Mouse (Mus musculus): ENCODE results near the gene Il4ra.

The Il4ra gene

DNA sequence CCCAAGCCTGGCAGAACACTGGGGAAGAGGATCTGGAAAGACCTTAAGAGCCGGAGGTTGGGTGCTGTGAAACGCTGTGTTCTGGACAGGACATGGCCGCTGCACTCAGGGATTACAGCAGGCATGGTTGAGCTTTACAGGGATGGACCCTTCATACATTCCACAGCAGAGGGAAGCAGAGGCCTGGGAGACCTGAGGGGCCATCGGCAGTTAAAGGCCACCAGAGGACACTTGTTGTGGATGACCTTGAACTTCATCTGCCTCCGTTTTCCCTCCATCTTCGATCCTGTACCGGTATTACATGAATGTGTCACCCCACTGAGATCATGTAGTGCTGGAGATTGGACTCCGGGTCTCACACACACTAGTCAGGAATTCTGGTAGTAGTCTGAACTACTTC, 2.0 kb upstream of the Il4ra start:
- DNase-seq (ENCODE audit: low spot score in 2 of 2) = no peak

DNA sequence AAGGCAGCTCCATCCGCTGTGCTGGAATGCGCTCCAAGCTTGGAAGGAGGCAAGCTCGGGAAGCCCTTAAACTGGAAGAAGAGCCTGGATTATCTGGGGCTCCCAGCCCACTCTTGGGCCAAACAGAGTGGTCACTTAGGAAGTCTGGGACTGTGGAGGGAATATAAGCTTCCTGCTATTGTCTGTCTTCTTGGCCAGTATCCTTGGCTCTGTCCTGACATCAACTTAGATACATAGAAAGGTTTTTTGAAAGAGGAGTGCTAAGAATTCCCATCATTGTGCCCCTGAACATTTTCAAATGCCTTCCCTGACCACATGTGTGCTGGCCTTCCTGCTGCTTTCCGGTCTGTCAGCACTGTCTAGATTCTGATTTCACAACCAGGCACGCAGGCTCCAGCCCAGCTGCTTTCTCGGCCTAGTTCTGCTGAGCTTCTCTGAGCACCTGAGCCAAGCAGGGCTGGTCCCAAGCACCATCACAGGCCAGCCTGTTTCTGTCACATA, 989 bp upstream of the Il4ra start:
- no peak for DNase-seq (ENCODE audit: low spot score in 2 of 2)

DNA sequence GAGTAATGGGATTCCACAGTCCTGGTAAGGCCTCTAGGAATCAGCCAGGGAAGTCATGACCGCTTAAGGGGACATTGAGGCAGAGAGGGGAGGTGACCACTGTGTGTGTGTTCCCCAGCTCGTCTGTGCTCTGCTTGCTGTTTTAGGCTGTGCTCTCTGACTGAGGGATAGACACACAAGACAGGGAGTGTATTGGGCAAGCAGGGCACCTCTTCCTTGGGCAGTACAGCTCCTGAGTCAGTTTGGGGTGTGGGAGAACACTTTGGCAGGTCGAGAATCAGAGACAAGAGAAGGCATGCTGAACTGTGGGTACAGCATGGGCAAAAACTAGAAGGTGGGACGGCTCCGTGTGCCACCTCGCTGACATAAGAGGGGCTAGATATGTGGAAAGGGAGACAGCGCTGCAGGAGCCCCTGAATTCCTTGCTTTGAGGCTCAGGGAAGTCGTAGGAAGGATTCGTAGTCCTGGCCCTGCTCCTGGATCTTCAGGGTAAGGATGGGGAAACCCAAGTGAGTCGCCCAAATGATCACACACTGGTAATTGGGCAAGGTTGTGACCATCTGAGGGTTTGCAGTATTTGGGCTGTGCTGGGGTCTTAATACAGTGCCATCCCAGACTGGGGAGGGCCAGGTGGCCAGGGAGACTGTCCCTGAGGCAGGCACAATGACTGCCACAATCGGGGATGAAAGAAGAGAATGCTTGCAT, 1.1 kb downstream of the Il4ra start:
- no peak for DNase-seq (ENCODE audit: low spot score in 2 of 2)

DNA sequence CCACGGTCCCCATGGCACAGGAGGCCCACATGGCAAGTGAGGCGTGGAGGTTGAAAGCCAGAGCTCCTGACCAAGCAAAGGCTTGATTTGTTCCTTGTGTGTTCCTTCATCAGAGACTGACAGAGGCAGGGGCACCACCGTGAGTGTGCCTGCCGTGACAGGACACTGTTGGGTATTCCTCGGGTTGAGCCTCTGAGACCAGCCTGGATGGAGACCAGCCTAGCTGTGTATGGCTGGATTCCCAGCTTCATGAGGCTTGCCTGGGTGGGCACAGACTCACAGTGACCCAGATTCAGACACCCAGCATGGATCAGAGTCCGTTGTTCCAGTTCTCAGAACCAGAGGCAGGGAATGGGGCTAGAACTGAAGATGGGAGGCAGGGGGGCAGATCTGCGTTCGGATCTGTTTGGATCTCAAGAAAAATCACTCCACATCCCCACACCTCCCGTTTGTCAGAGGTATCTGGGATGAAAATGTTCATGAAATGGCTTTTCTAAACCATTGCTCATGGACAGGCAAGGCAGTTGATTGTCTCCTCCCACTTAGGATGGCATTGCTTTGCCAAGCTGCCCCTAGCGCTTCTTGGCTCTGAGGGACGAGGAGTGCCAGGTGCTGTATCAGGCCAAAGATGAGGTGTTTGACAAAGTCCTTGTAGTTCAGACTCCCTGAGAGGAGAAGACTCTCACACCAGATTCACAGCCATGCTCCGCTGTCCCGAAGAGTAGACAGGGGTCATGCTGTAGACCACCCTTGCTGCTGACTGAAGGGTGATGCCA, 1.9 kb downstream of the Il4ra start:
- DNase-seq (ENCODE audit: low spot score in 2 of 2) = no peak

DNA sequence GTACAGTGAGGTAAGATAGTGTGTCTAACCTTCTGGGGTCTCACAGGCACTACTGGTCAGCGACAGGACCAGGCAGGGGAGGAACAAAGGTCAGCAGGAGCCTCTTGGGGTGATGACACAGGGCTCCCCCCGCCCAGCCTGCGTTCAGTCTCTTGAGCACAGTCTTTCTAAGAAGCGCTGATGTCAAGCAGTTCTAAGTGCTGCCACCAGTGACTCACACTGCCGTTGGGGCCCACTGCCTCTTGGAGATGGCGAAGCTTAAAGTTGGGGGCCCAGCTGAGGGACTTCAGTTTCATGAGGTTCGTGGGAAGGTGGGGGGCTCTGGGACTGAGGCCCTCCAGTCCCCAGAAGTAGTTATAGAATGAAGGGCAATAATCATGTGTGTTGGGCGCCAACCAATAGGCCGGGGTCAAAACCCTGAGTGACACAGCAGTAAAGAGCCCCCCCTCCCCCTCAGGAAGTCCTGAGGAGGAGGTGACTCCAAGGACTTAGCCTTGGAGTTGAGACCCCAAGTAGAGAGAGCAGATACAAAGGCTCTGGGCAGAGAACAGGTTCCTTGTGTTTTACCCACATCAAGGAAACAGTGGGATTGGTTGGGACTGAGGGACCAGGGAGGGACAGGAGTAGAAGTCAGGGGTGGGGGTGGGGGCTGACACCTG, 2.7 kb downstream of the Il4ra start:
- no peak for DNase-seq (ENCODE audit: low spot score in 2 of 2)

DNA sequence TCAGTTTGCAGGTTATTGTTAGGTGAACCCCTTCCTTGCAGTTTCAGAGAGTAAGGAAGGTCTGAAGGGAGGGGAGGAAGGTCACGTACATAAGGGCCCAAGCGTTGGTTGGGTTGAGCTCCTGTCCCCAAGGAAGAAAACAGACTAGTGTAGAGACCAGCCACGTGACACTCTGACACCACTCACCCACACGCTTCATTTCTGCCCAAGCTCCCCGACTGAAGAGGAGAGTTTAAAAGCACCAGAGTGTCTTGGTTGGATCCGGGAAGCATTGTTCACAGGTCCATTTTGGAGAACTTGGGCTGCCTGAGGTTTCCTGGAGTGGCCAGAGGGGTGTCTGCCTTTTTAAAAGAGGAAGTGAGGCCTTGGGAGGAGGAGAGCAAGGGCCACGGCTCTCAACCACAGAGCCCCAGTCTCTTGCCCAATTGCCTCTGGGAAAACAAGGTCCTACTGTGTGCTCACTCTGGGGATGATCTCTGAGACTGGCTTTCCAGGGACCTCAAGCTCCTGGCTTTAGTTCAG, 3.5 kb downstream of the Il4ra start:
- no peak for DNase-seq (ENCODE audit: low spot score in 2 of 2)

DNA sequence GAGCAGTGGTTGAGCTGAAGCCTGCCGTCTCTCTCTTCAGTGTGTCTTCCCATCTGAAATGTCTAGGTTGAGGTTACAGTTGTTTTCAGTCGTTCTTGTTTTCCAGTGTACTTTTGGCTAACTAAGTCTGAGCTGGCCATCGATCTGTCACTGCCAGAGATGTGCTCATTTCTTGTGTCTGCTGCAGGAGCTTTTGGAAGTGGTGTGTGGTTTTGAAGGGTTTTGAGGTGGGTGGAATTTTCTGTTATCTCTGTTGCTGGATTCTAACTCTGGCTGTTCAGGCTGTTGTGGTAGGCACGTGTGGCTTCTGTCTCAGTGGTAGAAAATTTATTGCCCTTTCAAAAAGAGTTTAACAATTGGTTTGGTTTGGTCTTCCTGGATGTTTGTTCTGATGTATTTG, 4.2 kb downstream of the Il4ra start:
- no peak for DNase-seq (ENCODE audit: low spot score in 2 of 2)

DNA sequence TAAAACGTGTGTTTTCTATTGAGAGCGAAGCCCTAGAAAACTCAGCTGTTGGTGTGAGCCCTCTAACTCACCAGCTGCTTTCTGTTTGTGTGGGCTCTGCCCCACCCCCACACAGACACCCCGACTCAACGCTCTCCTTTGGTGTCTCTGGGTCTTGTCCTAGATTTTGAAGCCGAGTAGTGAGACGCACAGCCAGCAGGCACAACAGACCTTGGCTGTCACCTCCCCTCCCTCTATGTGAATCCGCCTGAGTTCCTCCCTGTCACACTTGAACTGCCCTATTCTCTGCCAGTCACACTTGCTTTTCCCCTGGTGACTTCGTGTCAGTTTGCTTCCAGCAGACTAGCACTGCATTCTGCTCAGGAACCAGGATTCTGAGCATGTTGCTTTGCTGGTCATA, 4.9 kb downstream of the Il4ra start:
- DNase-seq (ENCODE audit: low spot score in 2 of 2) = no peak

DNA sequence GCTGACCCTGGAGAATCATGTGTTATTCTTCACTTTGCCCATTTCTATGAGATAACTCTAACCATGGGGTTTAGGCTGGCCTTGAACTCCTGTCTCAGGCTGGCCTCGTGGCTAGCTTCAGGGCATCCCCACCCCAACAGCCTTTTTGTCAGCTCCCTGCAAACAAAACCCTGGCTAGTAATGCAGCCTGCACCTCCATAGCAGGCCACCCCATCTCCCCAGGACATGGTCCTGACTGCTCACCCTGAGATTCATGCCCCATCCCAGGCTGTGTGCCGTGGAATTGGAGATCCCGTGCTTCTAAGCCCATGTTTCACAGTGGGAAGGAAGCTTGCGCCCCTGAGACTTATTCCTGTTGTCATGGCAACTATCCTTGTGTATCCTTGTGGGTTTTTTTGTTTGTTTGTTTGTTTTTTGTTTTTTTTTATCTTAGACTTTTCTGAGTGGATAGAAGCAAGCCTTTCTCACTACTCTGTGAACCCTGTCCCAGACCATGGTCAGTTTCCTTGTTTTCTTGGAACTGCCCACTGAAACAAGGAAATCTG, 6.6 kb downstream of the Il4ra start:
- DNase-seq (ENCODE audit: low spot score in 2 of 2) = no peak

DNA sequence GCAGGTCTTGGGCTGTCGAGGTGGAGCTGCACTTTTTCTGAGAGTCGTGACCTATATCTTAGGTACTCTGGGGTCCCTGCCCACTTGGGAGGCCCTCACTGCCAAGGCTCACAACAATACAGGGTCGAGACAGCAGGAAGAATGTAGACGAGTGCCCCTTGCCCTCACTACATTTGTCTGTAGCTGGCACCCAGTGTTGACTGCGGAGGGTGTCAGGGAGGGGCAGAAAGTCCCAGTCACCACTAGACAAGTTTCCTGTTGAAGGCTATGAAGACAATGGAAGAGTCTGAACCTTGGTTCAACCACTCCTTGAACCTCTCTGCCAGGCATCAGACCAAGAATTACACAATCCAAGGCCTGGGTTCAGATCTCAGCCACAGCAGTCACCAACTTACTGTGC, 7.1 kb downstream of the Il4ra start:
- no peak for DNase-seq (ENCODE audit: low spot score in 2 of 2)

DNA sequence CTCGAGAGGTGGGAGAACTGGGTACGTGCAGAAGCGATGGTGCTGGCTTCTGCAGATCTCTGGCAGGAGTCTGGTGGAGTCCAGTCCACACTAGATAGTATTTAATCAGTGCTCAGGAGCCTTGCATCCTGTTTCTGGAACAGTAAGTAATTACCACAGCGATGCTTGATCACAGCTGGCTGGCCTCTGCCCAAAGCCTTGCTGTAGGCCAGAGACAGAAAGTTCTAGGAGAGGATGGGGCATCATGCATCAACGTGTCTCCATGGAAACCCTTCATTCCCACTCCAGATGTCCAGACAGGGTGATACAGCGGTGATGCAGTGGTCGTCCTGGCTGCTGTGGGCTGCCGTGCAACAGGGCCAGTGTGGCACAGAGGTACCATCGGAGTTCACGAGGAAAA, 7.6 kb downstream of the Il4ra start:
- no peak for DNase-seq (ENCODE audit: low spot score in 2 of 2)

DNA sequence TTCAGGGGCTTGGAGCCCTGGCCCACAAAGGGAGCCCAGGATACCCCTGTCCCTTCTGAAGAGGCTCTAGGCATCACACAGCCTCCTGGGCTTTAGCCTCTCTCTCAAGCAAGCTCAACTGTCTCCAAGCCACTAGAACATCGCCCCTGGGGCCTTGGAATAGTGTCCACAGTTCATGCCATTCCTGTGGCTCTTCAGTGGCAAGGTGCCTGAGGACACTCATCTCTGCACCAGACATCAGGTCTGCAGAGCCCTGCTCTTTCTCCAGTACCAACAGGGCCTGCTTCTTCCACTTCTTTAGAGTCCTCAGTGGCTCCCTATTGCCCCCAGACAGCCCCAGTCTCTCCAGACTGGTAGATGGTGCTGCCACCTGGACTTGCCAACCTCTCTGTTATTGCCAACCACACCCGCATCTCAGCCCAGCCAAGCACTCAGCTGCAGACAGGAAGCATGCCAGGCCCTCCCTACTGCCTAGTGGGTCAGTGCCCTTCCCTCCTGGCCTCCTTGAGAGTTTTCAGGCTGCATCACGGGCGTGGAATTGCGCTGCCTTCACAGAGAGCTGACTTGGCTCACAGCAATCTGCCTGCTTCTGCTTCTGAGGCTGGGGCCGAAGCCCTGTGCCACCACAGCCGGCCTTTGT, 8.3 kb downstream of the Il4ra start:
- no peak for DNase-seq (ENCODE audit: low spot score in 2 of 2)

DNA sequence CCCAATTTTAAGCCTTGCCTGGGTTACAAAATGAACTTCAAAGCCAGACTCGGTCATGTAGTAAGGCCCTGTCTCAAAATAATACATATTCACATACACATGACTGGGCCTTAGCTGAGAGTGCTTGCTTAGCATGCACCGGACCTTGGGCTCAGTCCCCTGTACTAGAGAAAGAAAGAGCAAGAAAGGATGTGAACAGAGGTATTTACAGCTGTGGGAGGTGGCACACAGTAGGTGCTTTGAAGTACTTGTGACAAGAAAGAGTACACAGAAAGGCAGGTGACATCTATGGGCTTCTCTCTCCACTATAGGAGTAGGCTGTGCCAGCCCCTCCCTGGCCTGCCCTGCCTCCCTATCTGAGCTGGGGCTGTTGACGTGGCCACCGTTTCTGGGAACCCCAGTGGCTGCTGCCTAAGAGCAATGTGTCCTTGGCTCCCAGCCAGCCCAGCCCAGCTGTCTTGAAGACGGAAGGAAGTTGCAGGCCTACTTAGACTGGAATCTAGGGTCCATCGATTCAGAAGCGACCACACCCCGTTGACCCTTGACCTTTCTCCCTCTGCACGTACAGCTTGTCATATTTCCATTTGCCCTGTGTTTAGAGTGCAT, 9.3 kb downstream of the Il4ra start:
- peak; percentile 71 to 82 for DNase-seq (ENCODE audit: low spot score in 2 of 2)

DNA sequence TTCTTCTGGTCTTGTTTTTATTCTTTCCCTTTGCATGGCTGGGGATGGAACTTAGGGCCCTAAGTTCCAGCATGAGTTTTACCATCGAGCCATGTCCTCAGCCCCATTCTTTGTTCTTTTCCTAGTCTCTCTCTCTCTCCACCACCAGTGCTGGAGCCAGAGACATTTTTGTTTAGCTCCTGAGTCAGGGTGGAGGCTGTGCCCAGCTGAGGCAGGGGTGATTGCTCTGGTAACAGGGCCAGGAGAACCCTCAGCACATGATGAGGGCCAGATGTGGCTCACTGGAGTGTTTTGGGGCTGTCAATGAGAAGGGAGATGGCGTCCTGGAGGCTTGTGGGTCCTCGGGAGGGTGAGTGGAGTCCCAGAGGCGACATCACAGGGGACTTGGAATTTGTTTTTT, 10.5 kb downstream of the Il4ra start:
- no peak for DNase-seq (ENCODE audit: low spot score in 2 of 2)

DNA sequence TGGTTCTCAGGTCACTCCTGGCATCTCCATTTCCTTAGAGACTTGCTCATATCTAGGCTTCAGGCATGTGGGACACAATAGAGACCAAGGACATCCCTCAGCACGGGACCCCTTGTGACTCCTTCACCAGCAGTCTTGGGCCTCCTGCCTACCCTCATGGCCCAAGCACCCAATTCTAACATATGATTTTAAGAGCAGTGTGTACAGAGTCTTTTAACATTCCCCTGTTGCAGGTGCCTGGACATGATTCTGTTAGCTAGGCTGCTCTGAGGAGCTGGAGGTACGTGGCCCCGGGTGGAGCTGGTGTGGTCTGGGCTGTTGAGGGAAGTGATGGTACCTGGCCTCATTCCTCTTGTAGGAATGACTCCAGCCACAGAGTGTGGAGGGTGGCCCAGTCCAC, 11.2 kb downstream of the Il4ra start:
- no peak for DNase-seq (ENCODE audit: low spot score in 2 of 2)

DNA sequence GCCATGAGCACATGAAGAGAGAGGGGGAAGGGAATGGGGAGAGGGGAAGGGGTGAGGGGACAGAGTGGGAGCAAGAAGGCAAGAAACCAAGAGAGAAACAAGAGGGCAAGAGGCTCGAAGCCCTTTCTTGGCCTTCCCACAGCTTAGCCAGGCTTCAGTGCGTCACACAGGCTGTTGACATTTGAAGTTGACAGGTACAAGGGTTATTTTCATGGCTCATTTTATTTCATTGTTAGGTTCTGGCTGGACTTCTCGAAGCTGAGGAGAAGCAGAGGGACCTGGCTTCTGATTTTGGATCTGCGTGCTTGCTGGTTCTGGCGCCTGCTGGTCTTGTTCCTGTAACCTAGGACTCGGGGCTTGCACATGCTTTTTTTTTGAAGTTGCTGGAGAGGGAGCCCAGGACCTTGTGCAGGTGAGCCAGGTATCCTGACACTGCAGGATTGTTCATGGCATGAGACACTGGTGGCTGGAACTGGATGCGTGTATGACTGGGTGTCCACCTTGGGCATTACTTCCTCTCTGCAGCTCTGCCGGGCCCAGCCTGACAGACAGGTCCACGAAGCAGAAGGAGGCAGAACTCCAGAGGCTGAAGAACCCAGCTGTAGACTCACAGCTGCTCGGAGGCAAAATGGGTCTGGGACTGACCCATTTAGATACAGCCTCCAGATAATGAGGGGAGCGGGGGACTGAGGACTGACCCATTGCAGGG, 12.6 kb downstream of the Il4ra start:
- no peak for DNase-seq (ENCODE audit: low spot score in 2 of 2)

DNA sequence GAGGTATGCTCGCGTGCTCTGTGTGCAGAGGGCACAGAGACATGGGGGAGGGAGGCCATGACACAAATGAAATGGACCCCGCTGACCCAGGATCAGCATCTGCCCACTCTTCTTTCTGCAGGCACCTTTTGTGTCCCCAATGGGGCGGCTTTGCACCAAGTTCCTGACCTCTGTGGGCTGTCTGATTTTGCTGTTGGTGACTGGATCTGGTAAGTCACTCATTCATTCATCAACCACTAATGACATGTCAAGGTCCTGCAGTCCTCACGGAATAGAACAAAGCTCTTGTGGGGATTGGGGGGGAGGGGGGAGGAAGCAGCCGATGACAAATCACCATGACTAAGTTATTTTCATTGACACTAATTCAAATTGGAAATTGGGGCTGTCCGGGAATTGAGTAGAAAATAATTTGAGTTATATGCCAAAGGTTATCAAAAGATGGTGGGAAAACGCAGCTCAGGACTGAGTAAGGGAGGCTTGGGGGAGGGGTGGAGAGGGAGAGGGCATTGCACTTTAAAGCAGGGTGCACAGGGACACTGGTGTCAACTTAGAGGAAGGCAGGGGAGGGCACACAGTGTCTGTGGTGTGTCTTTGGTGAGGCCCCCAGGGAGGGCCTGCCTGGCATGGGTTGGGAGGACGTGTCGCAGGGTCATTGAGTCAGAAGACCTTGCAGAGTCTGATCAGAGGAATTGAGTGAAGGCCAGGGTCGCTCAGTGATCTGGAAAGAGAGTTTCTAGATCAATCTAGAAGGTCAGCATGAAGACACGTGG, 13.8 kb downstream of the Il4ra start:
- DNase-seq (ENCODE audit: low spot score in 2 of 2) = no peak

DNA sequence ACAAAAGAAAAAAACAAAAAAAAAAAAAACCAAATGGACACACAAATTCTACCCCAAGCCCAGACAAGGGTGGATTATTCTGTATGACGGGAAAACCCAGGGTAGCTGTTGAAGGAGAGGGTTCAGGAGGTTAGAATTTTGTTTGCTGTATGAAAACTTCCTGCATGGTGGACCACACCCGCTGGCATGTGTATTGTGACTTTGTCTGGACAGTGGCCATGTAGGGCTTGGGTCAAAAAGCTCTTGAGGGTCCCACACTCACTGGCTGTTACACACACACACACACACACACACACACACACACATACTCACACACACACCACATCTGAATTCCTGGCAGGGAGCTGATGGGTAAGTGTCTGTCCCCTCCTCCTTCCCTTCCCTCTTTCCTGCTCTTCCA, 14.5 kb downstream of the Il4ra start:
- no peak for DNase-seq (ENCODE audit: low spot score in 2 of 2)

DNA sequence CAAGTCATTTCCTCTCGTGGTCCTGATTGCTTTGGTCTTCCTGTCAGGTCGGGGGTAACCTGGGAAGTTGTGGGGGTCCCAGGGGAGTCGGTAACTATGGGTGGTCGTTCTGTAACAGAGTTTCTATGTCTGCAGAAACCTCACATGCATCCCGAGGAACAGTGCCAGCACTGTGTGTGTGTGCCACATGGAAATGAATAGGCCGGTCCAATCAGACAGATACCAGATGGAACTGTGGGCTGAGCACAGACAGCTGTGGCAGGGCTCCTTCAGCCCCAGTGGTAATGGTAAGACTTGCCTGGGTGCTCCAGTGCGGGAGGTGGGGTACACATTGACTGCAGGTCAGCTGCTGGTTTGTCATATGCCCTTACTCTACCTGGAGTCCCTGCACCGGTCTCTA, 17.0 kb downstream of the Il4ra start:
- DNase-seq (ENCODE audit: low spot score in 2 of 2) = no peak

DNA sequence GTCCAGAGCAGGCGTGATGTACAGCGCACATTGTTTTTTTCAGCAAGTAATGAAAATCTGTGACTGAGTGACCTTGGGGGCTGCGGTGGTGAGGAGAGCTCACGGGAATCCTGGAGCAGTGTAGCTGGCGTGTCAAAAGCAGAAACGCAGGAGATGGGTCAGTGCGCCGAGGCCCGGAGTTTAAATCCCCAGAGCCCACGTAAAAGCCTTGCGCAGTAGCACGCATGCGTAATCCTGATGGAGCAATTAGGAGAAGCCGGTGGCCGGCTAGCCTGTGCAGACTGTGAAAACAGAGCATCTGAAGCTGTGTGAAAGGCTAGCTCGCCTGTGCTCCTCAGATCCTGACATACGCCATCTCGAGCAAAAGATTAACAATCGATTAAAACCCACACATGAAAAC, 20.0 kb downstream of the Il4ra start:
- DNase-seq (ENCODE audit: low spot score in 2 of 2) = no peak
